Mouse (Mus musculus): ENCODE measurements around the gene Ocm. TPM values are rescaled to one million over a fixed set of nuclear protein-coding genes. Genes with fewer than 3 reads are reported as not detected.

Ocm gene
- polyA plus RNA-seq (2015; fragmentation: Nextera tagmentation; extraction: Ambion mirVana), result 1.5 and 2.2 TPM in 2 replicates

DNA sequence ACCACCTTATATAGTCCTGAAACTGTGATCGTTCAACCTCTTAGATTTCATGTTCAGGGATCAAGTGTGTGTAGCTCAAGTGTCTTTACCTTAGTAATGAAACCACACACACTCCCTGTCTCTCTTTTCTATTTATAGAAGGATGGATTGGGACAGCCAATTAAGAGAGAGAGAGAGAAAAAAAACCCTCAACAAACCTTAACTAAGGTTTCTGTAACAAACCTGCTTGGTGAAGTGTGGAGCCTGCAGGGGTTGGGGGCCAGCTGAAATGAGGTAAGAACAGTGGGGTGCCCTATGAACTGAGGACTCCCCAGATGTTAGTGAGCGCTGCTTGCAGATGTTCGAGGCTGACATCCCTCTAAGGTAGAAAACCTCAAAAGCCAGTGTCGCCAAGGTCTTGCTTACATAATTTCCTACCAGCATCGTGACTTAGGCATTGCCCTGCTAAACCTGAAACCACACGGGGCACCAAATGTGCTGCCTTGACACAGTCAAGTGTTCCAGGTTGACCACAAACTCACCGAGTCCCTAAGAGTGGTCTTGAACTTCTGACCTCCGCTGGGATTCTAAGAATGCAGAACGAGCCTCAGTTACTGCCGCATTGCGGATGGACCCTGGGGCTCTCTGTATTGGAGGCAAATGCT is at the start of gene Ocm:
Gene Ocm, minus strand, starts transcription at position 51 of the 644 bp plus-strand sequence.
- no peak within 1 kb of the TSS for H3K27ac ChIP-seq (replicated peaks)
- no peaks in the 10 kb centered on the region for H3K36me3 ChIP-seq
- no peak within 1 kb of the TSS for H3K4me2 ChIP-seq (replicated peaks)
- no peaks in the 10 kb centered on the region for H3K9me3 ChIP-seq (replicated peaks)
- H3K9ac ChIP-seq, result no peak within 1 kb of the TSS
- ATAC-seq (ENCODE audit: insufficient number of reproducible peaks, low FRiP score, low TSS enrichment, low read depth), result no peak
- 57% methylated on average over 11 of the region's 11 CpGs for WGBS
- H3K4me3 ChIP-seq (replicated peaks), result no peak within 1 kb of the TSS
- H3K27me3 ChIP-seq, result no peaks in the 10 kb centered on the region
- H3K4me1 ChIP-seq, result no peaks in the 10 kb centered on the region

DNA sequence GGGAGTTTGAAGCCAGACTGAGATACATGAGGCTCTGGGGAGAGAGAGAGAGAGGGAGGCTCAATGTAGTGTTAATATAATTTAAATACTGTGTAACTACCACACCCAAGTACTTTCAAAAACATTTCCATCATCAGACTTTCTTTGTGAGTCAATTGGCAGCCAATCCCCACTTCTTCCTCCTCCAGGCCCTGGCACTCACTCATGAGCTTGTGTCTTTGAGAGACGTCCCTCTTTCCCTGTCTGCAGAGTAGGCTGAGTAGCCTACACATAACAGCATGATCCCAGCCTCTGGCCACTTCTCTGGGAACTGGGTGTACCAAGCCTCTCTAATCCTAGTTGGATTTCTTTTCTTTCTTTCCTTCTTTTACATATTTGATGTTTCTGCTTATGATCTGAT is 44.8 kb upstream of the Ocm start:
- no peak overlapping the region for H3K27ac ChIP-seq (replicated peaks)
- H3K4me3 ChIP-seq (replicated peaks), result no peak overlapping the region
- H3K9ac ChIP-seq, result no peak overlapping the region
- H3K9me3 ChIP-seq (replicated peaks), result 0 out of 2 replicates have a peak, but pooled peaks cover 3% of the 10 kb centered on the region
- no peaks in the 10 kb centered on the region for H3K4me1 ChIP-seq
- WGBS, result 21% methylated on average over 1 of the region's 1 CpGs
- no peak overlapping the region for H3K4me2 ChIP-seq (replicated peaks)
- no peaks in the 10 kb centered on the region for H3K27me3 ChIP-seq
- no peak for ATAC-seq (ENCODE audit: insufficient number of reproducible peaks, low FRiP score, low TSS enrichment, low read depth)
- no peaks in the 10 kb centered on the region for H3K36me3 ChIP-seq

DNA sequence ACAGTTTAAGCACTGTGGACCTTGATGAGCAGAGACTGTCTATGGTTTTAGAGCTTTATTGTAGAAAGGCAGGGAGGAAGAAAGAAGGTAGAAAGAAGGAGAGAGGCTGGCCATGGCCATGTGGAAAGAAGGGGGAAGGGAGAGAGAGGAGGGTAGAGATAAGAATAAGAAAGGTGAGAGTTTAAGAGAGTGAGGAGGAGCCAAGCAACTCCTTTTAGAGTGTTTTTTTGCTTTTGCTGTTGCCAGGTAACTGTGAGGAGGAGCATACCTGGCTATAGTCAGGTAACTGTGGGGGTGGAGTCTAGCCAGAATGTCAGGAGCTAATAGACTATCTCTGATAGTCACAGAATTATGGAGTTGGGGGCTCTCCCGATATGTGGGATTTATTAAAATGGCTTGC is 43.6 kb upstream of the Ocm start:
- 0 out of 2 replicates have a peak, but pooled peaks cover 3% of the 10 kb centered on the region for H3K9me3 ChIP-seq (replicated peaks)
- H3K36me3 ChIP-seq, result no peaks in the 10 kb centered on the region
- no peak overlapping the region for H3K9ac ChIP-seq
- H3K4me2 ChIP-seq (replicated peaks), result no peak overlapping the region
- H3K4me1 ChIP-seq, result no peaks in the 10 kb centered on the region
- no peak overlapping the region for H3K27ac ChIP-seq (replicated peaks)
- H3K27me3 ChIP-seq, result no peaks in the 10 kb centered on the region
- ATAC-seq (ENCODE audit: insufficient number of reproducible peaks, low FRiP score, low TSS enrichment, low read depth), result no peak
- 85% methylated on average over 1 of the region's 1 CpGs for WGBS
- H3K4me3 ChIP-seq (replicated peaks), result no peak overlapping the region

DNA sequence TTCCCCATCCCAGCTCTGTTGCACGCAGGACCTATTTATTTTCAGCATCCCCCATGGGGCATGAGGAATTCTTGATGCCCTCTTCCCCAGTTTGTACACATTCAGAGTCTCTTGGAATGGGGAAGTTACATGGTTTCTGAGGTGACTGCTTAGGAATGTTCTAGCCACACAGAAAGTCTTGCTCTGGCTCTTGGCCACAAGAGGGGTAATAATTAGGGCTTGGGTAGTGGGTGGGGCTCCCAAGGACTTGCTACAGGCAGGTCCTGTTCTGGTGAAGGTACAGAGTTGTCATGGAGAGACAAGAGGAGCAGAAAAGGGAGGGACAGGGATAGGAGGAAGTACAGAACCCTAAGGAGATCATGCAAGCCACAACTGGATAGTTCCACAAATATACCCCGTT is 39.6 kb upstream of the Ocm start:
- ATAC-seq (ENCODE audit: insufficient number of reproducible peaks, low FRiP score, low TSS enrichment, low read depth), result no peak
- no peaks in the 10 kb centered on the region for H3K4me1 ChIP-seq
- no peak overlapping the region for H3K9ac ChIP-seq
- H3K27me3 ChIP-seq, result no peaks in the 10 kb centered on the region
- no peaks in the 10 kb centered on the region for H3K36me3 ChIP-seq
- H3K4me2 ChIP-seq (replicated peaks), result no peak overlapping the region
- no peak overlapping the region for H3K4me3 ChIP-seq (replicated peaks)
- 0 out of 2 replicates have a peak, but pooled peaks cover 3% of the 10 kb centered on the region for H3K9me3 ChIP-seq (replicated peaks)
- WGBS, result 75% methylated on average over 2 of the region's 2 CpGs
- no peak overlapping the region for H3K27ac ChIP-seq (replicated peaks)

DNA sequence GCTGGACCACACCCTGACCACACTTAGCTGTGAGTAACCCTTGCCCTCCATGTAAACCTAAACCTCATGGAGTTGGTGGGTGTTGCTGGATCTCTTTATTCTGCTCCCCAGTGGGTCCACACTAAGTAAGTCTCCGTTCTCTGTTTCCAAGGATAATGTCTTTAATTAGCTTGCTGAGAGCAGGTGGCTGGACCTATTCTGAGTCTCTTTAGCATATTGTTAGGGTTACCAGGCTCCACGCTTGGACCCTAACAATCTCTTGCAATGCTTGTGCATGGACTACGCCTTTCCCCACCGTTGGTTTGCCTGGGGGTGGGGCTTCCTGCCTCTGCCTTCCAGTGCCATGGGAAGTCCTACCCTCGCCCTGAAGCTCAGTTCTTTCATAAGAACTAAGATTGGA is 37.6 kb upstream of the Ocm start:
- 70% methylated on average over 5 of the region's 5 CpGs for WGBS
- H3K4me1 ChIP-seq, result no peaks in the 10 kb centered on the region
- no peak overlapping the region for H3K4me2 ChIP-seq (replicated peaks)
- no peak overlapping the region for H3K4me3 ChIP-seq (replicated peaks)
- H3K27me3 ChIP-seq, result no peaks in the 10 kb centered on the region
- H3K9me3 ChIP-seq (replicated peaks), result 0 out of 2 replicates have a peak, but pooled peaks cover 3% of the 10 kb centered on the region
- H3K9ac ChIP-seq, result no peak overlapping the region
- no peak for ATAC-seq (ENCODE audit: insufficient number of reproducible peaks, low FRiP score, low TSS enrichment, low read depth)
- H3K36me3 ChIP-seq, result no peaks in the 10 kb centered on the region
- no peak overlapping the region for H3K27ac ChIP-seq (replicated peaks)

DNA sequence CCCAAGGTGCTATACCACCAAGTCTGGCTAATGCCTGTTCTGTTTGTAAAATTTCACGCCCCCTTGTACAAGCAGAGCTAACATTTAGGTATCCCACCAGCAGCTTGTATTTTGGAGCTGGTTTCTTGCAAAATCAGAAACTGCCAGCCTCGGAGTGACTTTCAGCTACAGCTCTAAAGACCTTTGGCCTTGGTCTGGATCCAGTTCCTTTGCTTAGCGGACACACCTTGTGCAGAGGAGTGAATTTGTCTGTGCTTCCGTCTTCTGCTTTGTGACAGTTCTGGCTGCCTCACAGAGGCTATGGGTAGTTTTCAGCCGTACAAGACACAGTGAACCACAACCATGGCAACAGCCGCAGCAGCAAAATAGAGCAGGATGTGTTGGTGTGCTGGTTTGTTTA is 27.9 kb upstream of the Ocm start:
- Histone ChIP-seq H3K27me3 (no peaks in the 10 kb centered on the region), H3K36me3 (no peaks in the 10 kb centered on the region), H3K9ac (no peak overlapping the region), H3K27ac (replicated peaks) (no peak overlapping the region), H3K4me1 (no peaks in the 10 kb centered on the region), H3K9me3 (replicated peaks) (no peaks in the 10 kb centered on the region), H3K4me2 (replicated peaks) (no peak overlapping the region), H3K4me3 (replicated peaks) (no peak overlapping the region)
- WGBS, result 90% methylated on average over 6 of the region's 6 CpGs
- no peak for ATAC-seq (ENCODE audit: insufficient number of reproducible peaks, low FRiP score, low TSS enrichment, low read depth)

DNA sequence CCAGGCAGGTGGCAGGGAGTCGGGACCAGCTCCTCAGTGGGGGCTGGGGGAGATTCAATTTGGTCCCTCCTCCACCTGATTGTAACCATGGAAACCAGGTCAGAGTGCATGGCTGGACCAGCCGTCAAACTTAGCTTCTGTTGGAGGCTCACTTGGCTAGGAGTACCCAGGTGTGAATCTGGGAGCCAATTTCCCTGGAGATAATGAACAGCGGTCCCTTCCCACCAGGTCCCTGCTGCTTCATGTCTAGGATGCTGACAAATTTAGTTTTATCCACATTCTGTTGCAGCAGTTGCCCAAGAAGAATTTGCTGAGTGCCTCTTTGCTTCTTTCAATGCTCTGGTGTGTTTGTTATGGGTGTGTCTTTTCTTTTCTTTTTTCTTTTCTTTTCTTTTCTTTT is 27.0 kb upstream of the Ocm start:
- no peaks in the 10 kb centered on the region for H3K27me3 ChIP-seq
- H3K9ac ChIP-seq, result no peak overlapping the region
- no peak overlapping the region for H3K4me3 ChIP-seq (replicated peaks)
- H3K9me3 ChIP-seq (replicated peaks), result no peaks in the 10 kb centered on the region
- H3K27ac ChIP-seq (replicated peaks), result no peak overlapping the region
- H3K4me2 ChIP-seq (replicated peaks), result no peak overlapping the region
- no peaks in the 10 kb centered on the region for H3K4me1 ChIP-seq
- 53% methylated on average over 3 of the region's 3 CpGs for WGBS
- ATAC-seq (ENCODE audit: insufficient number of reproducible peaks, low FRiP score, low TSS enrichment, low read depth), result no peak
- no peaks in the 10 kb centered on the region for H3K36me3 ChIP-seq

DNA sequence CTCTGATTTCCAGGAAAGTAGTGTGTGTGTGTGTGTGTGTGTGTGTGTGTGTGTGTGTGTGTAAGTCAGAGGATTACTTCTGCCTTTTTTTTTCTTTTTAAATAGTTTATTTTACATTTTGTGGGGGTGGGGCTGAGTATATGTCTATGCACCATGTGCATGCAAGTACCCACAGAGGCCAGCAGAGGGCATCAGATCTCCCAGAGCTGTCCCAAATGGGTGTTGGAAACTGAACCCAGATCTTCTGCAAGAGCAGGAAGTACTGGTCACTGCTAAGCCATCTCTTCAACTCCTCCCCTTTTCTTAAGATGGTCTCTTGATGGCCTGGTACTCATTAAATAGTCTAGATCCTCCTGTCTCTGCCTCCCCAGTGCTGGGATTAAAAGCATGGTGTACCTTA is 24.8 kb upstream of the Ocm start:
- no peaks in the 10 kb centered on the region for H3K9me3 ChIP-seq (replicated peaks)
- ATAC-seq (ENCODE audit: insufficient number of reproducible peaks, low FRiP score, low TSS enrichment, low read depth), result no peak
- H3K4me3 ChIP-seq (replicated peaks), result no peak overlapping the region
- H3K36me3 ChIP-seq, result no peaks in the 10 kb centered on the region
- H3K4me2 ChIP-seq (replicated peaks), result no peak overlapping the region
- H3K4me1 ChIP-seq, result no peaks in the 10 kb centered on the region
- H3K27me3 ChIP-seq, result no peaks in the 10 kb centered on the region
- no peak overlapping the region for H3K9ac ChIP-seq
- H3K27ac ChIP-seq (replicated peaks), result no peak overlapping the region

DNA sequence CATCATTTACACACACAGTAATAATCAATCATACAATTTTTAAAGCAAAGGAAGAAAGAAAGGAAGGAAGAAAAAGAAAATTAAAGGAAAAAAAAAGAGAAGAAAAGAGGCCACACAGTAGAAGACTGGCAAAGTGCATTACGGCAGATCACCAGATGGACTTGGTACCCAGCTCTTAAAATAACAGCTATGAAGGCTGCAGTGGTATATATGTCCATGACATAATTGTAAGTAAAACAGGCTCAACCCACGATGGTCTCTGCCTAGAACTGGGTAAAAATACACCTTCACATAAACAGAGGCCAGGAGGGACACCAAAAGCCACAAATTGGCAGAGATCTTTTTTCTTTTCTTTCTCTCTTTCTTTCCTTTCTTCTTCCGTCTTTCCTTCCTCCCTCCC is 23.4 kb upstream of the Ocm start:
- no peaks in the 10 kb centered on the region for H3K27me3 ChIP-seq
- 66% methylated on average over 3 of the region's 3 CpGs for WGBS
- H3K36me3 ChIP-seq, result no peaks in the 10 kb centered on the region
- H3K9ac ChIP-seq, result no peak overlapping the region
- no peak for ATAC-seq (ENCODE audit: insufficient number of reproducible peaks, low FRiP score, low TSS enrichment, low read depth)
- H3K4me1 ChIP-seq, result no peaks in the 10 kb centered on the region
- H3K4me3 ChIP-seq (replicated peaks), result no peak overlapping the region
- no peaks in the 10 kb centered on the region for H3K9me3 ChIP-seq (replicated peaks)
- H3K27ac ChIP-seq (replicated peaks), result no peak overlapping the region
- no peak overlapping the region for H3K4me2 ChIP-seq (replicated peaks)

DNA sequence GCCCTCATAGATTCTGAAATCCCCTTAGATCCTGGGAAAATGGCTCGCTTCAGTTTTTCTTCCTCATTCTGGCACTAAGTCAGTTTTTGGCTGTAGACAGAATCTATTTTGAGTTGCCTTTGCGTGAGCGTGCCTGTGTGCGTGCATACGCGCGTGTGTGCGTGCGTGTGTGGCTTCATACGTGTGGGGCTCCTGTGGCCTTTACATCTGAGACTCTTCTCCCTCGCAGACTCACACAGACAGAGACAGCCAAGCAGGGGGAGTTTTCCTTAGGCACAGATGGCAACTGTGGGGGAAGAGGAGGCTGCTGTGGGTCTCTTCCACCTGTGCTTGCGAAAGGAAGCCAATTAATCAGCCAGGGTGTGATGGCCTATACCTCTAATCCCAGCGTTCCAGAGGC is 20.9 kb upstream of the Ocm start:
- Histone ChIP-seq H3K27ac (replicated peaks) (no peak overlapping the region), H3K9me3 (replicated peaks) (no peaks in the 10 kb centered on the region), H3K4me3 (replicated peaks) (no peak overlapping the region), H3K9ac (no peak overlapping the region), H3K27me3 (no peaks in the 10 kb centered on the region), H3K4me1 (no peaks in the 10 kb centered on the region), H3K4me2 (replicated peaks) (no peak overlapping the region), H3K36me3 (no peaks in the 10 kb centered on the region)
- WGBS, result 52% methylated on average over 13 of the region's 13 CpGs
- ATAC-seq (ENCODE audit: insufficient number of reproducible peaks, low FRiP score, low TSS enrichment, low read depth), result no peak

DNA sequence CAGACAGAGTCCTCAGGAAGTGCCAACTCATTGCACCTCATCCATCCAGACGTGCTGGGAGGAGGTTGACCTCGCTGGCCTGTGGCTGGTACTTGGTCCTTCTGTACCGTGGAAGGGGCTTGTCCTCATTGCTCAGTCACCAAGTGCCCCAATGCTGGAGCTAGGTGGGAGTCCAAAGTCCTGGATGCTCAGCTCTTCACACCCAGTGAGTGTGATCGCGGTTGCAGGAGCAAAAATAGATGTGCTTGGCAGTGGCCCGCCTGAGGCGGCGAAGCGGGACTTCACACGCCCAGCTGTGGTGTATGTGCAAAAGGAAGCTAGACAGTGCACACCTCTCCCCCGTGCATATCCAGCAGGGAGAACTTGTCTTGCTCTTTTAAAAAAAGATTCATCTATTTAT is 16.7 kb upstream of the Ocm start:
- ATAC-seq (ENCODE audit: insufficient number of reproducible peaks, low FRiP score, low TSS enrichment, low read depth), result no peak
- Histone ChIP-seq H3K4me3 (replicated peaks) (no peak overlapping the region), H3K36me3 (no peaks in the 10 kb centered on the region), H3K9ac (no peak overlapping the region), H3K9me3 (replicated peaks) (no peaks in the 10 kb centered on the region), H3K27ac (replicated peaks) (no peak overlapping the region), H3K4me1 (no peaks in the 10 kb centered on the region), H3K27me3 (no peaks in the 10 kb centered on the region), H3K4me2 (replicated peaks) (no peak overlapping the region)
- WGBS, result 84% methylated on average over 11 of the region's 11 CpGs

DNA sequence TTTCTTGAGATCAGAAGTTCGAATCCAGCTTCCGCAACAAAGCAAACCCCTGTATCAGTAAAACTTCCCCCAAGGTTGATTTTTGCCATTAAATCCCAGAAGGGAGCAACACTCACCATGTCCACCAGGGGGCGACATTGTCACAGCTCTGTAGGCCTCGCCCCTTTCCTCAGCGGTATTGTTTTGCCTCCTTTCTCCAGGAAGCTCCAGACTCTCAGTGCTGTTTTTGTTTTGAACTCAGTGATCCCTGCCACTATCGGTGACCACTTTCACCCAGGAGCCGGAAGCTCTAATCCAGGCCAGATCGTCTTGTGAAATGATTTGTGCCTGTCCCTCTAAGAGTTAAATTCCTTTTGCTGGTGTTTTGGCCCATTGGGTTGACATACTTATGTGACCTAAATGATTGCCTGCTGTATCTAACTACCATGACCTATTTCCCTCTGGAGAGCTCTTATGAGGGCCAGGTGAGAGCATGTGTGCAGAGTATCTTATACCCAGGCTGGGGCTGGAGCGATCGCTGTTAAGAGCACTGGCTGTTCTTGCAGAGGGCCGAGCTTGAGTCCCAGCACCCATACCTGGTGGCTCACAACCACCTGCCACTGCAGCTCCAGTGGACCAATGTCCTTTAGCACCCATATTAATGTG is 14.4 kb upstream of the Ocm start:
- Histone ChIP-seq H3K4me2 (replicated peaks) (peak overlapping the region; percentile 34), H3K27me3 (no peaks in the 10 kb centered on the region), H3K4me1 (no peaks in the 10 kb centered on the region), H3K9ac (no peak overlapping the region), H3K4me3 (replicated peaks) (0 out of 2 replicates have a peak overlapping the region, but pooled peaks have one; percentile 10), H3K36me3 (no peaks in the 10 kb centered on the region), H3K9me3 (replicated peaks) (no peaks in the 10 kb centered on the region), H3K27ac (replicated peaks) (no peak overlapping the region)
- 35% methylated on average over 11 of the region's 11 CpGs for WGBS
- no peak for ATAC-seq (ENCODE audit: insufficient number of reproducible peaks, low FRiP score, low TSS enrichment, low read depth)
